Mouse (Mus musculus): ENCODE measurements around the gene U2af2.
"Not testable (repeated sequence)": the region's sequence is repeated elsewhere in the genome, so short reads cannot be mapped to it uniquely, and the experiment has no call there.

Gene U2af2

GRCm38 (mm10) chr7:5061774-5062359, at the start of gene U2af2:
Gene U2af2, plus strand, starts transcription at chr7:5062143.
- DNase-seq (ENCODE audit: low read depth, low spot score) = peak; percentile 84

DNA sequence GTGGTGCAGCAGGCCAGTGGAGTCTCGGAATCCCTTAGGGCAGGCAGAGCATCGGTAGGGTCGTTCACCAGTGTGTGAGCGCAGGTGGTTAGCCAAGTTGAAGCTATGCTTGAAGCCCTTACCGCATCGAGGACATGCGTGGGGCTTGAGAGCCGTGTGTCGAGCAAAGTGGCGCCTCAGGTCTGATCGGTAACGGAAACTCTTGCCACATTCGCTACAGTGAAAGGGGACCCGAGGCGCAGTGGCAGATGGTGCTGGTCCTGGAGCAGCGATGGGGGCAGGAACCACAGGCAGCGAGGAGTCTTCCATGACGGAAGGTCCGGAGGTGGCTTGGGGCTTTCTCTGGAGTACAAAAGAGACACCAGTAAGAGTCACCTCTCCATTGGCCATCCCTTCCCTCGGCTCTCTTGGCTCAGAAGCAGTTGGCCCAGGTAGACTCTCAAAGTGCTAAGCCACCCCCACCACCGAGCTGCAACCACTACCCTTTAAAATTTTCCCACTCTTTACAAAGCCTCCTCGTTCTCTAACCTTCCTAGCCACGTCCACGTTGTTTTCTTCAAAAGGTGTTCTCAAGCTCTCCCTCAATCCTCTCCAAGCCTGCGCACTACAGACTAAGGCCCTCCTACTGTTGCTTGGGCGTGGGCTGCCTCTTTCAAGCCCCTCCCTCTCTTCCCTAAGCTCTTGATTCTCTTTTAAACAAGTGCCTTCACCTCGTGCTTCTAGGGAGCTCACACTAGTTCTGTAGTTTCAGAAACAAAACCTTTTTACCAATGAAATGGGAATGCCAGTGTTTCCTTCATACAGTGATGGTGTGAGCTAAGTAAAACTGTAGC, 49.0 kb upstream of the U2af2 start:
- no peak for DNase-seq (ENCODE audit: low read depth, low spot score)

DNA sequence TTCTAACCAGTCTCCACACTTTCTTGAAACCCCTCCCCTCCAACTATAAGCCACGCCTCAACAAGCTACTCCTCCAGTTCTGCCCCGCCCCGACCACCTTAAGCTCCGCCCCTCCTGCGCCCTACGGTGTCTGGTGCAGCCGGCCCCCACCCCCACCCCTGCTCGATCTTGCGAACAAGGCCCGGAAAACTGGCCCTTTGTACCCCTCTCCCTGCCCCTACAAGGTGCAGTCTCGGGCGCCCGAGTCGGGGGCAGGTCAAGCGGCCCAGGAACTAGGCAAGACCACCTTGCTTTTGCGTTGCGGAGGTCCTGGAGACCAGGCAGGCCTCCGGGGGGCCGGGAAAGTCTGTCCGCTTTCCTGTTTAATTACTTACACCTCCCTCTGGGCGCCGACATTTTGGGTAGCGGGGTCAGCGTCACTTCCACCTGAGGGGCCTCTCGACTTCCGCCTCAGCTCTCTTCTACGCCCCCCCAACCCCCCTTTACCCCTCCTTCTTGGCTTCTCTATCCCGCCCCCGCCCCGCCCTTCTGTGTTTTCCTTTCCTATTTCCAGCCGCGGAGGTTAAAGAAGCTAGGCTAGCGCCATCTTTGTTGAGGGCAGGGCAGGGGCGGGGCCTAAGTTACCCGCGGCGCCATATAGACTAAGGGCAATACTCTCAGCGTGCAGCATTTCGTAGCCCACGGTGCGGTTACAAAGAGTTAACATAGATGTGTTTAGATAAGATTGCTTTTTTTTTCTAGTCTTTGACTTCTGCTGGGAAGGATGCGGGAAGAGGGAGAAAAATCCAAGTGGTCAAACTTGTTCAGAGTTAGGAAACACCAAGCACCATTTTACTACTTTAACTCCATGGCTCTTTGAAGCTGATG, 47.5 kb upstream of the U2af2 start, which contains the start of the genes Zfp524 and Fiz1:
Gene Zfp524 (plus strand): TSS at position 165 of the 867 bp plus-strand sequence.
Gene Fiz1 (minus strand): TSS at position 447 of the 867 bp plus-strand sequence.
- DNase-seq (ENCODE audit: low read depth, low spot score) = peak; percentile 98

- DNase-seq (ENCODE audit: low read depth, low spot score) = no peak
These were observed 46.6 kb upstream of the U2af2 start, which contains the start of gene Gm44973 for GRCm38 (mm10) chr7:5015118-5016001. Gene Gm44973, plus strand, starts transcription at chr7:5015496.

DNA sequence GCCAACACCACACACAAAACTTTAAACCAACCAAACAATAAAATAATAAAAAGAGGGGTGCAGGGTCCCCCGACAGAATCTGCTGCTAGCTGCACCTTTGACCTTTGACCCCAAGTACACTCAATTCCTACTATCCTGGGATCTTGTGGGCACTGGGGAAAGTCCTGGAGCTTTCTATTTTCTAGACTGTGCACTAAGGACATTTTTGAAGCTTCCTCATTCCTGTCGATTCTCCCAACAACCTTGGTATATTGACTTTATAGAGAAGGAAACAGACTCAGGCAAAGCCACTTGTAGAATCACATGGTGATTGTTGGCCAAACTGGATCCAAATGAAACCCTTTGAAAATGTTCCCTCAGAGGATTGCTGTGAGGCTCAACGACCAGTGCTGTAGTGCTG, 45.9 kb upstream of the U2af2 start:
- DNase-seq (ENCODE audit: low read depth, low spot score) = no peak

GRCm38 (mm10) chr7:5016920-5017319, 45.0 kb upstream of the U2af2 start:
- no peak for DNase-seq (ENCODE audit: low read depth, low spot score)

DNA sequence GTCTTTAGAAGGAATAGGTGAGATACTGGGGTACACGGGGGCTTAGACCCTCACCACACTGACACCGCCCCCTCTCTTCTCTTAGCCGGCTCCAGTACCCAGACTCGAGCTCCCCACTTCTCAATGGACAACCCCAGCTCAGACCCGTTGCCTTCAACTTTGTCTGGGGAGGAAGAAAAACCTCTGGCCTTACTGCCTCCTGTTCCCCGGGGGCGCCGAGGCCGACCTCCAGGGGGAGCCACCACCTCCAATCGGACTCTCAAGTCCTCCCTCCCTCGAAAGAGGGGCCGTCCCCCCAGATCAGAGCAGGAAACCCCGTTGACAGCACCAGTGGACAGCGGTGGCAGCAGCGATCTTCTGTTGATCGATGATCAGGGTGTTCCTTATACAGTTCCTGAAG, 44.6 kb upstream of the U2af2 start:
- DNase-seq (ENCODE audit: low read depth, low spot score) = no peak

GRCm38 (mm10) chr7:5017931-5018330, 44.0 kb upstream of the U2af2 start:
- no peak for DNase-seq (ENCODE audit: low read depth, low spot score)

- DNase-seq (ENCODE audit: low read depth, low spot score) = not testable (repeated sequence)
These were observed 42.4 kb upstream of the U2af2 start for GRCm38 (mm10) chr7:5019576-5019975.

- peak; percentile 95 for DNase-seq (ENCODE audit: low read depth, low spot score)
These were observed 41.8 kb upstream of the U2af2 start, which contains the start of the genes Zfp865 and Ccdc106 for GRCm38 (mm10) chr7:5020000-5020681. Gene Zfp865, plus strand, starts transcription at chr7:5020376. Gene Ccdc106, plus strand, starts transcription at chr7:5020553.

- no peak for DNase-seq (ENCODE audit: low read depth, low spot score)
These were observed 41.3 kb upstream of the U2af2 start for GRCm38 (mm10) chr7:5020685-5021084.

GRCm38 (mm10) chr7:5021197-5021596, 40.7 kb upstream of the U2af2 start:
- no peak for DNase-seq (ENCODE audit: low read depth, low spot score)

DNA sequence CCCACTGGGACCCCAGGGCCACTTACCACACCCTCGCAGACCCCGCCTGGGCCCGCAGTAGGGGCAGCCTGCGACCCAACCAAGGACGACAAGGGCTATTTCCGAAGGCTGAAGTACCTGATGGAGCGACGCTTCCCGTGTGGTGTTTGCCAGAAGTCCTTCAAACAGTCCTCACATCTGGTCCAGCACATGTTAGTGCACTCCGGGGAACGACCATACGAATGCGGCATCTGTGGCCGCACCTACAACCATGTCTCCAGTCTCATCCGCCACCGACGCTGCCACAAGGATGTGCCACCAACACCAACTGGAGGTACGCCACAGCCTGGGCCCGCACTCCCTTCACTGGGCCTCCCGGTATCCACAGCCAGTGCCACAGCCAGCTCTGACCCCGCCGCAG, 32.4 kb upstream of the U2af2 start:
- no peak for DNase-seq (ENCODE audit: low read depth, low spot score)

DNA sequence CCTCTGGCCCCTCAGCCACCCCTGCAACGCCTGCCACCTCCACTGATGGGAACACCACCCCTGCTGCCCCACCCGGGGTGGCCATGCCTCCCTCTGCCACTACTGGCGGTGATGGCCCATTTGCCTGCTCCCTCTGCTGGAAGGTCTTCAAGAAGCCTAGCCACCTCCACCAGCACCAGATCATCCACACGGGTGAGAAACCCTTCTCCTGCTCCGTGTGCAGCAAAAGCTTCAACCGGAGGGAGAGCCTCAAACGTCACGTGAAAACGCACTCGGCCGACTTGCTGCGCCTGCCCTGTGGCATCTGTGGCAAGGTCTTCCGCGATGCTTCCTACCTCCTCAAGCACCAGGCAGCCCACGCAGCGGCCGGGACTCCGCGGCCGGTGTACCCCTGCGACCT, 32.0 kb upstream of the U2af2 start:
- DNase-seq (ENCODE audit: low read depth, low spot score) = no peak

DNA sequence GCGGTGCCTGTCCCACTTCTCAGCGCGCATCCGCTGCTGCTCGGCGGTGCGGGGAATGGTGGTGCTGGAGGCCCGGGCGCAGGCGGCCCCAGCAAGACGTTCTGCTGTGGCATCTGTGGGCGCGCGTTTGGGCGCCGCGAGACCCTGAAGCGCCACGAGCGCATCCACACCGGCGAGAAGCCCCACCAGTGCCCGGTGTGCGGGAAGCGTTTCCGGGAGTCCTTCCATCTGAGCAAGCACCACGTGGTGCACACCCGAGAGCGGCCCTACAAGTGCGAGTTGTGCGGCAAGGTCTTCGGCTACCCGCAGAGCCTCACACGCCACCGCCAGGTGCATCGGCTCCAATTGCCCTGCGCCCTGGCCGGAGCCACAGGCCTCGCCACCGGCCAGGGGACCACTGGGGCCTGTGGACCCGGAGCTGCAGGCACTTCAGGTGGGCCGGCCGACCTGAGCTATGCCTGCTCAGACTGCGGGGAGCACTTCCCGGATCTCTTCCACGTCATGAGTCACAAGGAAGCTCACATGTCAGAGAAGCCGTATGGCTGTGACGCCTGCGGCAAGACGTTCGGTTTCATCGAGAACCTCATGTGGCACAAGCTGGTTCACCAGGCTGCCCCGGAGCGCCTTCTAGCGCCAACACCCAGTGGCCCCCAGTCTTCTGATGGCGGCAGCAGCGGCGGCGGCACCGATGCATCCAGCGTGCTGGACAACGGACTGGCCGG, 31.2 kb upstream of the U2af2 start:
- DNase-seq (ENCODE audit: low read depth, low spot score) = no peak

DNA sequence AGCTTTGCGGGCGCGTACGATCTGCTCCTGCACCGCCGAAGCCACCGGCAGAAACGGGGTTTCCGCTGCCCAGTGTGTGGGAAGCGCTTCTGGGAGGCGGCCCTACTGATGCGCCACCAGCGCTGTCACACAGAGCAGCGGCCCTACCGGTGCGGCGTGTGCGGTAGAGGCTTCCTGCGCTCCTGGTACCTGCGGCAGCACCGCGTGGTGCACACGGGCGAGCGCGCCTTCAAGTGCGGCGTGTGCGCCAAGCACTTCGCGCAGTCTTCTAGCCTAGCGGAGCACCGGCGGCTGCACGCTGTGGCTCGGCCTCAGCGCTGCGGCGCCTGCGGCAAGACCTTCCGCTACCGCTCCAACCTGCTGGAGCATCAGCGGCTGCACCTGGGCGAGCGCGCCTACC, 30.4 kb upstream of the U2af2 start:
- no peak for DNase-seq (ENCODE audit: low read depth, low spot score)

GRCm38 (mm10) chr7:5033818-5034217, 28.1 kb upstream of the U2af2 start, which contains the start of gene 4632433K11Rik:
Gene 4632433K11Rik, plus strand, starts transcription at chr7:5034118.
- DNase-seq (ENCODE audit: low read depth, low spot score) = no peak

DNA sequence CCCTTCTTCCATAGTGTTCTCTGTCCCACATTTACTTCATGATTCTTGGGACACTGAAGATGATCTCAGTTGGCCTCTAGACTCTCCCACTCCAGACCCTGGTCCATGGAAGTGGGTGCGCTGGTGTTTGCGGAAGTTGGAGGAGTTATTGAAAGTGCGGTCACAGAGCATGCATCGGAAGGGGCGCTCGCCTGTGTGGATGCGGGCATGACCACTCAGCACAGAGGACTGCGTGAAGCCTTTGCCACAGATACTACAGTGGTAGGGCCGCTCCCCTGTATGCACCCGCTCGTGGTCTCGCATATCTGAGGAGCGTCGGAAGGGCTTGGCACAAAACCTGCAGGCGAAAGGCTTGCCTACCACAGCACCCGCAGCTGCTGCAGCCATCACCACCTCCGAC, 26.3 kb upstream of the U2af2 start:
- DNase-seq (ENCODE audit: low read depth, low spot score) = no peak

- DNase-seq (ENCODE audit: low read depth, low spot score) = no peak
These were observed 25.8 kb upstream of the U2af2 start for GRCm38 (mm10) chr7:5036136-5036535.

- DNase-seq (ENCODE audit: low read depth, low spot score) = no peak
These were observed 24.9 kb upstream of the U2af2 start for GRCm38 (mm10) chr7:5037026-5037425.

Measured in retina, adult 2 months (tissue).